Mouse (Mus musculus): ENCODE results near the gene Ttc23. TPM values are rescaled to one million over a fixed set of nuclear protein-coding genes. Genes with fewer than 3 reads are reported as not detected.

The Ttc23 gene
- polyA plus RNA-seq, 1 experiment = 42.0 TPM

DNA sequence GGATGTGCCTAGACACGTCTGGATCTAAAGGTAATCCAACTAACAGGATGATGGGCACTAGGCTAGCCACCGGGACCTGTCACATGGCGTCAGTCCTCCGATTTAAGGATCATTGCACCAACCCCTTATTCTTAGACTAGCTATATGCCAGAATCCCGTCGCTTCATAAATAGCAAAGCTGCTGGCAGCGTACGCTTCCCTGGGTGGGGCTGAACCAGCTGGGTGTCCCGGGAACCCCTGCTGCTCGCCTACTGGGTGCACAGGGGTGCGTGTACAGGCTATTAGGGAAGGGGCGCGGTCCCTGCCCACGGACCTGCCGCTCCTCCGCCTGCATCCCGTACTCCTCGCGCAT, 111.3 kb downstream of the Ttc23 start:
- no peaks in the 10 kb centered on the region for H3K4me1 ChIP-seq (ENCODE audit: control insufficient read depth, insufficient read depth, low read length)
- TF ChIP-seq EP300 (IDR thresholded peaks at IDR 0.05; ENCODE audit: insufficient read depth, low read depth, low read length) (no peak), CTCF (IDR thresholded peaks at IDR 0.05; ENCODE audit: low read depth, low read length) (no peak), POLR2A (IDR thresholded peaks at IDR 0.05; ENCODE audit: insufficient read depth, low read length) (no peak)
- no peaks in the 10 kb centered on the region for H3K9me3 ChIP-seq (replicated peaks; ENCODE audit: control insufficient read depth, insufficient read depth, low read length, poor library complexity, severe bottlenecking)
- H3K36me3 ChIP-seq (ENCODE audit: control insufficient read depth, insufficient read depth, low read length, poor library complexity, severe bottlenecking) = no peaks in the 10 kb centered on the region
- H3K9ac ChIP-seq (ENCODE audit: low read depth, poor library complexity, severe bottlenecking) = peak overlapping the region; percentile 40
- no peak overlapping the region for H3K27ac ChIP-seq (ENCODE audit: insufficient read depth, low read length)
- H3K27me3 ChIP-seq (ENCODE audit: control insufficient read depth, insufficient read depth, low read length, poor library complexity, severe bottlenecking) = no peaks in the 10 kb centered on the region
- H3K4me3 ChIP-seq (ENCODE audit: low read depth, low read length) = peak overlapping the region; percentile 75

DNA sequence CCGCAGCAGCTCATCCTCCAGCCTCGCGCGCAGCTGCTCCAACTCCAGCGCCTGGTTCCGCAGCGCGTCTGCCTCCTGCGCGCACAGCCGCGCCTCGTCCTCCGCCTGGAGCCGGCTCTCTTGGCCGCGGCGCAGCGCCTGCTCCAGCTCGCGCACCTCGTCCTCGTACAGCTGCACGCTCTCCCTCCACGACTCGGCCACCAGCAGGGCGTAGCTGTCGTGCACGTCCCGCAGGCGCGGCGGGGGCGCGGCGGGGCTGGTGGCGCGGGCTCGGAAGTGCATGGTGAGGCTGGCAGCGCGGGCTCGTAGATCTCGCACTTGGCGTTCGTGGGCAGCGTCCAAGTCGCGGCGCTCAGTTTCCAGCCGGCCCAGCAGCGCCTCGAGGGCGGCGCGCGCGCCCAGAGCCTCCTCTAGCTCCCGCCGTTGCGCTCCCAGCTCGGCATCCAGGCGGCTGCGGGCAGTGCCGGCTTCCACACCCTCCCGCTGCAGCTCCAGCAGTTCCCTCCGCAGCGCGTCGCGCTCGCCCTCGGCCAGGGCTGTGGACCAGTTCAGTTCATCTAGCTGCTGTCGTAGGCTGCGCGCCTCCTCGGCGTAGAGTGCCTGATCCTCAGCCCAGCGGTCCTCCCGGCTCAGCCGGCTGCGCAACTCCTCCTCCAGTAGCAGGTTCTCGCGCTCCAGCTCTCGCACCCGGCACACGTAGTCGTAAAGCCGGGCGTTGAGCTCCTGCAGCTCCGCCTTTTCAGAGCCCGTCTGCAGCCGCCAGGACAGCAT, 111.8 kb downstream of the Ttc23 start:
- H3K4me1 ChIP-seq (ENCODE audit: control insufficient read depth, insufficient read depth, low read length) = no peaks in the 10 kb centered on the region
- H3K9ac ChIP-seq (ENCODE audit: low read depth, poor library complexity, severe bottlenecking) = peak overlapping the region; percentile 40
- TF ChIP-seq POLR2A (IDR thresholded peaks at IDR 0.05; ENCODE audit: insufficient read depth, low read length) (no peak), CTCF (IDR thresholded peaks at IDR 0.05; ENCODE audit: low read depth, low read length) (no peak), EP300 (IDR thresholded peaks at IDR 0.05; ENCODE audit: insufficient read depth, low read depth, low read length) (no peak)
- no peaks in the 10 kb centered on the region for H3K36me3 ChIP-seq (ENCODE audit: control insufficient read depth, insufficient read depth, low read length, poor library complexity, severe bottlenecking)
- H3K27me3 ChIP-seq (ENCODE audit: control insufficient read depth, insufficient read depth, low read length, poor library complexity, severe bottlenecking) = no peaks in the 10 kb centered on the region
- H3K4me3 ChIP-seq (ENCODE audit: low read depth, low read length) = peak overlapping the region; percentile 75
- H3K9me3 ChIP-seq (replicated peaks; ENCODE audit: control insufficient read depth, insufficient read depth, low read length, poor library complexity, severe bottlenecking) = no peaks in the 10 kb centered on the region
- H3K27ac ChIP-seq (ENCODE audit: insufficient read depth, low read length) = no peak overlapping the region

DNA sequence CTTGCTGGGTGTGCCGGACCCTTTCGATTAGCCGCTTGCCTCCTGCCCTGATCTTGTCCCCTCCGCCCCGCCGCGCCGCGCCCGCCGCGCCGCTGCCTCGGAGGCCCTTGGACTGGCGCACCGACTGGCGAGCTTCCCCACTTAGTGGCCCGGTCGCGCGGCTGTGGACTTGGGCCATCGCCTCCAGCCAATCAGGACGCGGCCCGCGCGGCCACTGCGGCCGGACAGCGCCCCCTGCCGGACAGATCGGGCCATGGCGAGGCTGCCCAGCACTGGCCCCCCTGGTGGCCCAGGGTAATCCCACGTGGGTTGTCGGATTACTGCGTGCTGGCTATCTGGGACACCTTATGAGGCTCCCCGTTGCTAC, 112.4 kb downstream of the Ttc23 start, which contains the start of gene Synm:
Synm (minus strand) TSS at position 114 of the 367 bp plus-strand sequence.
- Histone ChIP-seq H3K36me3 (ENCODE audit: control insufficient read depth, insufficient read depth, low read length, poor library complexity, severe bottlenecking) (no peaks in the 10 kb centered on the region), H3K27ac (ENCODE audit: insufficient read depth, low read length) (no peak within 1 kb of the TSS), H3K9ac (ENCODE audit: low read depth, poor library complexity, severe bottlenecking) (peak within 1 kb of the TSS; percentile 40), H3K4me1 (ENCODE audit: control insufficient read depth, insufficient read depth, low read length) (no peaks in the 10 kb centered on the region), H3K9me3 (replicated peaks; ENCODE audit: control insufficient read depth, insufficient read depth, low read length, poor library complexity, severe bottlenecking) (no peaks in the 10 kb centered on the region), H3K4me3 (ENCODE audit: low read depth, low read length) (peak within 1 kb of the TSS; percentile 75), H3K27me3 (ENCODE audit: control insufficient read depth, insufficient read depth, low read length, poor library complexity, severe bottlenecking) (no peaks in the 10 kb centered on the region)
- TF ChIP-seq CTCF (IDR thresholded peaks at IDR 0.05; ENCODE audit: low read depth, low read length) (peak; percentile 80), EP300 (IDR thresholded peaks at IDR 0.05; ENCODE audit: insufficient read depth, low read depth, low read length) (no peak)

GRCm38 (mm10) chr7:67763625-67764024, 116.4 kb downstream of the Ttc23 start:
- H3K4me3 ChIP-seq (ENCODE audit: low read depth, low read length) = no peak overlapping the region
- no peaks in the 10 kb centered on the region for H3K27me3 ChIP-seq (ENCODE audit: control insufficient read depth, insufficient read depth, low read length, poor library complexity, severe bottlenecking)
- H3K36me3 ChIP-seq (ENCODE audit: control insufficient read depth, insufficient read depth, low read length, poor library complexity, severe bottlenecking) = no peaks in the 10 kb centered on the region
- H3K9ac ChIP-seq (ENCODE audit: low read depth, poor library complexity, severe bottlenecking) = no peak overlapping the region
- H3K9me3 ChIP-seq (replicated peaks; ENCODE audit: control insufficient read depth, insufficient read depth, low read length, poor library complexity, severe bottlenecking) = no peaks in the 10 kb centered on the region
- H3K27ac ChIP-seq (ENCODE audit: insufficient read depth, low read length) = no peak overlapping the region
- no peaks in the 10 kb centered on the region for H3K4me1 ChIP-seq (ENCODE audit: control insufficient read depth, insufficient read depth, low read length)
- TF ChIP-seq CTCF (IDR thresholded peaks at IDR 0.05; ENCODE audit: low read depth, low read length) (no peak), POLR2A (IDR thresholded peaks at IDR 0.05; ENCODE audit: insufficient read depth, low read length) (no peak), EP300 (IDR thresholded peaks at IDR 0.05; ENCODE audit: insufficient read depth, low read depth, low read length) (no peak)

DNA sequence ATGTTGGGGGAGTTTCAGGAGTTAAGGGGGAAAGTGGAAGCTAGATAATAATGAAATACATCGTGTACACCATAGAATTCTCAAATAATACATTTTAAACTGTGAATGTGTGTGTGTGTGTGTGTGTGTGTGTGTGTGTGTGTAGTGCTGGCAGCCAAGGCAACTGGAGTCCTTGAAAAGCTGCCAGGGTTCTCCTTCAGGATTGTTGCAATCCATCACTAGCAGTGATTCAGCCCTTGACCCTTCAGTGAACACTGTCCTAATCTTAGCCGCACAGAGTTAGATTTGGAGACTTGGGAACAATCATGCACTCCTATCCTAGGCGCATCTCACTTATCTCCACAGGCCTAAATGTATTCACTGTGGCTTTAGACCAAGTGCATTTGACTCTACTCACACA, 120.9 kb downstream of the Ttc23 start:
- no peak for TF ChIP-seq POLR2A (IDR thresholded peaks at IDR 0.05; ENCODE audit: insufficient read depth, low read length)
- no peak for TF ChIP-seq CTCF (IDR thresholded peaks at IDR 0.05; ENCODE audit: low read depth, low read length)
- Histone ChIP-seq H3K27ac (ENCODE audit: insufficient read depth, low read length) (no peak overlapping the region), H3K9ac (ENCODE audit: low read depth, poor library complexity, severe bottlenecking) (no peak overlapping the region), H3K27me3 (ENCODE audit: control insufficient read depth, insufficient read depth, low read length, poor library complexity, severe bottlenecking) (no peaks in the 10 kb centered on the region; the same call in 1 of the 2 replicates), H3K4me1 (ENCODE audit: control insufficient read depth, insufficient read depth, low read length) (no peaks in the 10 kb centered on the region), H3K36me3 (ENCODE audit: control insufficient read depth, insufficient read depth, low read length, poor library complexity, severe bottlenecking) (no peaks in the 10 kb centered on the region), H3K9me3 (replicated peaks; ENCODE audit: control insufficient read depth, insufficient read depth, low read length, poor library complexity, severe bottlenecking) (no peaks in the 10 kb centered on the region), H3K4me3 (ENCODE audit: low read depth, low read length) (no peak overlapping the region)

GRCm38 (mm10) chr7:67769487-67769886, 122.3 kb downstream of the Ttc23 start:
- no peaks in the 10 kb centered on the region for H3K4me1 ChIP-seq (ENCODE audit: control insufficient read depth, insufficient read depth, low read length)
- TF ChIP-seq CTCF (IDR thresholded peaks at IDR 0.05; ENCODE audit: low read depth, low read length) (no peak), POLR2A (IDR thresholded peaks at IDR 0.05; ENCODE audit: insufficient read depth, low read length) (no peak), EP300 (IDR thresholded peaks at IDR 0.05; ENCODE audit: insufficient read depth, low read depth, low read length) (no peak)

More at GRCm38 (mm10) chr7:67769487-67769886, 122.3 kb downstream of the Ttc23 start:
- Histone ChIP-seq H3K36me3 (ENCODE audit: control insufficient read depth, insufficient read depth, low read length, poor library complexity, severe bottlenecking) (no peaks in the 10 kb centered on the region), H3K9me3 (replicated peaks; ENCODE audit: control insufficient read depth, insufficient read depth, low read length, poor library complexity, severe bottlenecking) (no peaks in the 10 kb centered on the region), H3K27me3 (ENCODE audit: control insufficient read depth, insufficient read depth, low read length, poor library complexity, severe bottlenecking) (no peaks in the 10 kb centered on the region; the same call in 1 of the 2 replicates), H3K4me3 (ENCODE audit: low read depth, low read length) (no peak overlapping the region), H3K27ac (ENCODE audit: insufficient read depth, low read length) (no peak overlapping the region), H3K9ac (ENCODE audit: low read depth, poor library complexity, severe bottlenecking) (no peak overlapping the region)
